Mouse (Mus musculus) lung, adult 2 months (tissue): ENCODE data around the gene Mcm3ap. TPM values are rescaled to one million over a fixed set of nuclear protein-coding genes. Genes with fewer than 3 reads are reported as not detected.

Experiments
- DNase-seq: peaks from one replicate; pipeline ENCODE4 v3.0.0; 2022
- H3K4me1 ChIP-seq: fragments of 200-500 bp; 2 replicates; pipeline ENCODE4 v1.6.1; 2011; ENCODE audit warnings: low read length; ENCODE audit not compliant: control insufficient read depth, insufficient read depth
- H3K4me3 ChIP-seq: fragments of 200-500 bp; replicated peaks from 2 replicates; pipeline ENCODE3; 2011; ENCODE audit warnings: low read depth, mild to moderate bottlenecking, control low read depth, low read length; ENCODE audit errors: extremely low read depth
- CTCF ChIP-seq: fragments of 200-500 bp; IDR thresholded peaks from 2 replicates; pipeline ENCODE4 v1.5.1; 2011; ENCODE audit warnings: mild to moderate bottlenecking, low read length, control low read depth; ENCODE audit not compliant: insufficient read depth
- POLR2A ChIP-seq: fragments of 200-500 bp; IDR thresholded peaks from 2 replicates; pipeline ENCODE4 v1.6.1; 2011; ENCODE audit warnings: low read depth, mild to moderate bottlenecking, control low read depth, low read length, borderline replicate concordance; ENCODE audit errors: extremely low read depth
- WGBS: fragments of 180-500 bp; shearing (Covaris S2); methylation state at CpG from one replicate; pipeline ENCODE4 v1.1.7; 2018; 5-methylcytosine and 5-hydroxymethylcytosine counted together
- polyA plus RNA-seq: library from polyadenylated mRNA; depleted of rRNA; stranded (reverse); fragments of >200 nt; gene quantifications from 2 replicates; pipeline ENCODE4 v1.2.3, GENCODE M21; 2012; rRNA removed

The Mcm3ap gene
- polyA plus RNA-seq, result 17.6 and 21.0 TPM in 2 replicates

GRCm38 (mm10) chr10:76468203-76469162 is at the start of gene Mcm3ap, which contains the start of gene Ybey:
TSS of gene Mcm3ap (plus strand) at chr10:76468927.
TSS of gene Ybey (minus strand) at chr10:76469114.
- Histone ChIP-seq H3K4me1 (peaks cover 4% of the 10 kb centered on the region; the same call in 1 of the 2 replicates), H3K4me3 (peak within 1 kb of the TSS; percentile 81)
- TF ChIP-seq POLR2A (peak; percentile 67), CTCF (no peak)
- peak; percentile 86 for DNase-seq
- under 1% methylated on average over 55 of the region's 55 CpGs for WGBS

DNA sequence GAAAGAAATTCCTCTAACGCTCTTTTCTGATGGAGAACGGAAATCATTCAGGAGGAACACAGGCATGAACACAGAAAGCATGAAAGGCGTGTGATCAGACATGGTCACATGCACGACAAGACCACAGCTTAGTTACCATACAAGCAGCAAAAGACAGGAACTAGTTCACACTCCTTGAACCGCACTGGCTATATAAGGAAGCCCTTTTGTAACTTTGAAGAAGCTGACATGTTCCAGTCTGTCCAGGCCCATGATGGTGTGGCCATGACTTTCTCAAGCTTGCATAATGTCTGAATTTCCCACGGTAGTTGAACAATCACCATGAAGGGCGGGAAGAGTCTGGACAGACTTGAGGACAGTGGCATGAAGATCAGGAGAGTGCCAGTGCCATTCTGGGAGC is 43.1 kb upstream of the Mcm3ap start:
- no peak overlapping the region for H3K4me3 ChIP-seq
- H3K4me1 ChIP-seq, result no peaks in the 10 kb centered on the region
- no peak for DNase-seq
- 90% methylated on average over 7 of the region's 7 CpGs for WGBS
- TF ChIP-seq CTCF (no peak), POLR2A (no peak)

GRCm38 (mm10) chr10:76433925-76434324 is 34.8 kb upstream of the Mcm3ap start:
- Histone ChIP-seq H3K4me1 (no peaks in the 10 kb centered on the region), H3K4me3 (no peak overlapping the region)
- no peak for DNase-seq
- TF ChIP-seq POLR2A (no peak), CTCF (no peak)
- WGBS, result 80% methylated on average over 11 of the region's 11 CpGs

GRCm38 (mm10) chr10:76439107-76439890 is 29.4 kb upstream of the Mcm3ap start:
- WGBS, result 67% methylated on average over 9 of the region's 9 CpGs
- peak; percentile 34 for DNase-seq
- Histone ChIP-seq H3K4me1 (peaks cover 5% of the 10 kb centered on the region; the same call in 1 of the 2 replicates), H3K4me3 (no peak overlapping the region)
- TF ChIP-seq POLR2A, result no peak

GRCm38 (mm10) chr10:76440281-76440680 is 28.4 kb upstream of the Mcm3ap start, which contains the start of gene AC141477.1:
TSS of gene AC141477.1 (minus strand) at chr10:76440444.
- TF ChIP-seq POLR2A (no peak), CTCF (no peak)
- H3K4me3 ChIP-seq, result no peak within 1 kb of the TSS
- no peak for DNase-seq

DNA sequence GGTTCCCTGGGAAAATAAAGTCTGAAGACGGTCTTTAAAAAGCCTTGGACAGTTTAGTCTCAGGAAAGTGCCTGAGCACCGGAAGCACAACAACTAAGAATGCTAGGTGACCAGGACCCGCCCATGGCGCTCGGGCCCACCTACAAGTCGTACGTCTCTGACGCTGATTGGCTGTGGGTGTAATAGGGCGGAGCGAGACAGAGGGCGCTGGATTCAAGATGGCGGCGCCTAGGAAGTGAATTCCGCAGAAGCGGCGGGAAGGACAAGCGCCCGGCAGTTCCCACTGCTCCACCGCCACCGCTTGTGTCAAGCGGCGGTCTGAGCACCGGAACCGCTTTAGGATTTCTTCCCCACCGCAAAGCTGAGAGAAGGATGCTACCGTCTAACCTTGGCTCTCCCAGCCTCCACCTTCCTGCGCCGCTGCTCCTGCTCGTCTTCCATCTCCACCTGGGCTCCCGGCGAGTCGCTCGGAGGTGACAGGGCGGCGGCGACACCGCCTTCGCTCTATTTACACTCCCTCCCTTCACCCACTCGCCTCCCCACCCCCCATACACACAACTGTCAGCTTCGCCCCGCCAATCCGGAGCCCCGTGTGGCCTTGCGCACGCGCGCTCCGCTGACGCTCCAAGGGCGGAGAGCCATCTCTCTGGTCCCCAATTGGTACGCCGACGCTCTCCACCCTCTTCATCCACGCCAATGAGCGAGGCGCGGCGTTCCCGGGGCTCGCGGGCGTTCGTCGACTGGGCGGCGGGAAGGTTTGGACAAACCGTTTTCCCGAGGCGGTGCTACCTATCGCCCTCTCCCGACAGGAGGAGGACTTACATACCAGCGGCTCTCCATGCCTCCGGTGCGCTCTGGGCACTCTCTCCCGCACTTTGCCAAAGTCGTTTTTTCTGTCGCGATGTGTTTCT is 26.3 kb upstream of the Mcm3ap start, which contains the start of gene Pcnt:
Gene Pcnt, minus strand, starts transcription at position 609 of the 911 bp plus-strand sequence.
- Histone ChIP-seq H3K4me3 (peak within 1 kb of the TSS; percentile 87), H3K4me1 (peaks cover 18% of the 10 kb centered on the region)
- TF ChIP-seq POLR2A (peak; percentile 71; the same call in 1 of the 2 replicates), CTCF (peak; percentile 71)
- WGBS, result under 1% methylated on average over 78 of the region's 78 CpGs
- peak; percentile 97 for DNase-seq

More at GRCm38 (mm10) chr10:76440281-76440680, 28.4 kb upstream of the Mcm3ap start, which contains the start of gene AC141477.1:
- 93% methylated on average over 17 of the region's 17 CpGs for WGBS
- H3K4me1 ChIP-seq, result peaks cover 5% of the 10 kb centered on the region; the same call in 1 of the 2 replicates

DNA sequence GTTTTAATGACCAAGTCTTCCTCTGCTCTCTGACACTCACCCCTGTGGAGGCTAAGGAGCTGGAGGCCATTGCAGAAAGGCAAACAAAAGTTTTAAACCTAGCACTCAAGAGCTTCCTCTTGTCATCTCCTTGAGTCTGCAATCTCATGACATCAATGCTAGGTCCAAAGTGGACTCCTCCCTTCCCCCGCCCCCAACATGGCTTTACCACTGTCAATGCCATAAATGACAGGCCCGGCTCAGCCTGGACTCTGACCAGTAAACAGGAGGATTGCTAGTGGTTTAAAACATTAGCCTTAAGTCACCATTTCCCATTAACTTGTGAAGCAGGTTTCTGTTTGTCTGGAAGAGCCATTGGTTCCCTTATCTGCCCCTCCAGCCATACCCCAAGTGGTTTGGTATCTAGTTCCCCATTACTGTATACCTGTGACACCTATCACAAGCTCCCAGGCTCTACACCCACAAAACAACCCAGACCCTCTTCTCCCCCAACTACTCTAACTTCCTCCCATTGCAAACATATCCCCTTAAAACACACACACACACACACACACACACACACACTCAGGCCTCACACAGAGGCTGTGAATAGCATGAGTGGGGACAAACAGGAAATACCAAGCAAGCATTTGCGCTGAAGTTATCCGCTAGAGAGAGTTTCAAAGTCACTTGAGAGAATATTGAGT is 22.6 kb upstream of the Mcm3ap start:
- no peak overlapping the region for H3K4me3 ChIP-seq
- peaks cover 21% of the 10 kb centered on the region for H3K4me1 ChIP-seq
- DNase-seq, result peak; percentile 38
- 31% methylated on average over 4 of the region's 4 CpGs for WGBS
- TF ChIP-seq CTCF (no peak), POLR2A (no peak)
